Mouse (Mus musculus) gastrocnemius, adult 2 months (tissue): Measurements from ENCODE around the gene Maml3. TPM values are rescaled to one million over a fixed set of nuclear protein-coding genes. Genes with fewer than 3 reads are reported as not detected.
A peak's percentile ranks its signal among the peaks of the same experiment; 100 is the strongest.

Source experiments
- DNase-seq: peaks from one replicate; pipeline ENCODE4 v3.0.0; 2022
- H3K27ac ChIP-seq: fragments of 200-600 bp; 2 replicates; pipeline ENCODE4 v1.8.1; 2022; ENCODE audit warnings: mild to moderate bottlenecking
- H3K4me3 ChIP-seq: fragments of 200-600 bp; 2 replicates; pipeline ENCODE4 v1.8.1; 2022; ENCODE audit warnings: mild to moderate bottlenecking, moderate library complexity
- CTCF ChIP-seq: fragments of 200-600 bp; IDR thresholded peaks from 2 replicates; pipeline ENCODE4 v1.8.1; 2022; ENCODE audit warnings: antibody characterized with exemption, mild to moderate bottlenecking, moderate library complexity
- intact Hi-C: fragments of 180-260 bp; cut with DNase I; formaldehyde crosslinking; loops from one replicate; pipeline ENCODE4 v1.15.1; 2025
- total RNA-seq, 2 experiments: library from RNA; stranded (reverse); gene quantifications; 2 replicates each; pipeline ENCODE4 v1.2.3; 2021

Gene Maml3
- total RNA-seq, 2 experiments from 2014 or later = 2.0 to 2.5 TPM

DNA sequence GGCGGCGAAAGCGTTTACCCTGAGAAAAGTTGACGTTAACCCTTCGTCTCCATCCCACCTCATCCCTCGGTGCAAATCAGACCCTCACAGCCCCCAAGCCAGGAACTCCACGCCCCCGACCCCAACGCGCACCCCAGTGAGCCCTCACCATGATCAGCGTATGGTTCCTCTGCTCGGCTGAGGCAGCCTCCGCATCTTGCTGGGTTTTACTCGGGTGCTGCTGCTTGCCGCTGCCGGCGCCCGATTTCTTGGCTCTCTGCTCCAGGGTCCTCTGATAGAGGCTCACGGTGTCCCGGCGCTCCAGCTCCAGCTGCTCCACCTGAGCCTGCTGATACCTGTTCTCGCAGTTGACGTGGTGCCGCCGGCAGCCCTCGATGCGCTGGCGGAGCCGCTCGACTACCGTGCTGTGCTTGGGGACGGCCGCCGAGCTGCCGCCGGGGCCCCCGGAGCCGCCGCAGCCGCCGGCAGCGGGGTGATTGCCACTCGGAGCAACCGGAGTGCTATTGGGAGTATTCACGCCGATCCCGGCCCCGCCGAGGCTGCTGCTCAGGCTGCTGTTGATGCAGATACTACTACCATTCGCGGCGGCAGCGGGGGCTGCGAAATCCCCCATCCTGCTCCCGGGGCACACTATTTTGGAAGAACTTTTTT lies 1.2 kb downstream of the Maml3 start:
- no peak for TF ChIP-seq CTCF
- intact Hi-C loops = loop anchor here (5.0 kb wide), 1 partner anchor 94 kb away; no protein-coding TSS in a partner anchor
- H3K4me3 ChIP-seq = peak overlapping the region; percentile 97
- DNase-seq = peak; percentile 69
- H3K27ac ChIP-seq = peak overlapping the region; percentile 96

DNA sequence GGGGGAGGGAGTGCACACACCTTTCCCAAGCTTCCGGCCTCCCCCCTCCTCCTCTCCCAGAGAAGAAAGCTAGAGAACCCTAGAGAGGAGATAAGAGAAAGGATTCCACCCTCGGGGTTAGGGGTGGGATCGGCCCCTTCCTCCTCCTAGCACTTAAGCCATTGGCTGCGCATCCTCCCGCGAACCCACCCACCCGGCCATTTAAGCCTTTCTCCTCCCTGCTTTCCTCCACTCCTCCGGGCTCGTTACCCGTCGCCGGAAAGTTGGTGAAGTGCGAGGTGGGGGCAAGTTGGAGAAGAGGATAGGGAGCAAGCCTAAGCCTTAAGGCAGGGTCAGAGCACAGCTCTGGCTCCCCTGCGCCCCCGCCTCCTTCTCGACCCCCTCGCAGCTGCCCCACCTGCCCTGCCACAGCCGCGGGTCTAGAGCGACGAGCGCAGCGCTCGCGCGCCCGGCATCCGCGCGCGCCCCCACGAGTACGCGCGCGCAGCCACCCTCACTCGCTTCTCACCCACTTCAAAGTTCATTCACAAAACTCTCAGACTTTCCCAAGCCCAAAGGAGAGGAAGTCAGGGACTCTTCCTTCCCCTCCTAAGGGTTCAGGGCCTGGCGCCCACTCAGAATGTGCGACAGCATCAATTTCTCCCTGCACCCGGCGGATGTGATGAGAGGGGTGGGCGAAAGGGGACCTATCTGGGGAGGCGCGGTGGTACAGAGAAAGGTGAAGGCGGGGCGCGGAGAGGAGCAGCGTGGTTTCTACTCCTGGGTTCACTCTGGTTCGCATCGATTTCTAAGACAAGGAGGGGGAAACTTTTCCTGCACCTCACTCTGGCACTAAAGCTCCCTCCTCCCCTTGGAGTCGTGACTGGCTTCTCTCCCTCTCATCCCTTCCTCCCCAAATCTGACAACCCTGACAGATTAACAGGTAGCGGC lies 2.0 kb downstream of the Maml3 start:
- Histone ChIP-seq H3K27ac (peak overlapping the region; percentile 96), H3K4me3 (peak overlapping the region; percentile 97)
- peak; percentile 82 for DNase-seq
- no peak for TF ChIP-seq CTCF
- intact Hi-C loops = loop anchor here (1.0 to 5.0 kb wide), 2 partner anchors 56 to 94 kb away; no protein-coding TSS in a partner anchor

DNA sequence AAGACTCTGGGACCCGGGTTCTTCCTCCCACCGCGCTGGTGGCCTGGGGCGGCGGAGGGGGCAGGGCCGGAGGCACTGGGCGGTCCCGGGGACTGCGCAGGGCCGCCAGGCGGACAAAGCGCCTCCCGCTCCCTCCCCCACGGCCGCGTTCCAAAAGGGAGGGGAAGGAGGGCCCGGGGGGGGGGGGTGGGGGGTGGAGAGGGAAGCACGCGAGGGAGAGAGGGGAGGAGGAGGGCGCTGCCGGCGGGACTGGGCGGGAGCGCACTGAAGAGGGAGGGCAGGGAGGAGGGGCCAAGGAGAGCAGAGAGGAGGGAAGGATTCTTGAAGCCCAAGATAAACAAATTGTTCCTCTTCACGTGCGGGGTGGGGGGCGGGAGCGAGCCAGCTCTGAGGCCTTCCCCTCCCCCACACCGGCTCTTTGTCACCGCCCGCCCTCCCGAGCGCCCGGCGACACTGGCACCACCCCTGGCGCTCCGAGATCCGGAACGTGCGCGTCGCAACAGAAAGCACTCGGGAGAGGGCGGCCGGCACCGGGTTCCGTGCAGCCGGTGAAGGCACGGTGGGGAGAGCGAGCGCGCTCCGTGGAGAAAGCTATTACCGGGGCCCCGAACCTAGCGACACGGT lies 2.8 kb downstream of the Maml3 start:
- TF ChIP-seq CTCF = peak; percentile 27; the same call in 1 of the 2 replicates
- peak; percentile 96 for DNase-seq
- peak overlapping the region; percentile 97 for H3K4me3 ChIP-seq
- H3K27ac ChIP-seq = peak overlapping the region; percentile 96
- intact Hi-C loops = loop anchor here (1.0 to 5.0 kb wide), 2 partner anchors 55 to 95 kb away; no protein-coding TSS in a partner anchor

DNA sequence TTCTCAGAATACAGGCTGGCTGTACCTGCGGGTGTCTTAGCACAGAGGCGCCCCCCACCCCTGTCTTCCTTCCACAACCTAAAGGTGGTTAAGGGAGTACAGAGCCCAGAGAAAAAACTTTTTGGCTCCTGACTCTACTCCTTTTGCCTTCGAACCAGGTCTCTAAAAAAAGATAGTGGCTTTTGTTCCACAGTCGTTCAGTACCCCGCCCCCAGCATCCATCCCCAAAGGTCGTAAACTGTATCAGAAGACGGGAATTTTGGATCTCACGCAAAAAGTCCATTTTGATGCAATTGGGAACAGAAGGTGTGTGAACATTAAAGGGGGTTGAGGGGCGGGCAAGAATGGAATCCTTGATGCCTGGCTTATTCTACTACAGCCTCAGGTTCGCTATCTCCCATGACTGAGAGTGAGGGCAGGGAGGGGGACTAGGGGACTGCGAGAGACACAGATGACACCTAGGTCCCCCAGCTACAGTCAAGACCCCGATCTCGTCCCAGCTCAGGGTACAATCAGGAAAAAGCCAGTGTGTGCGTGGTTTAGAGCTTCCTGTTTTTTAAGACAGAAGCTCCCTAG lies 3.4 kb downstream of the Maml3 start:
- no peak for DNase-seq
- Histone ChIP-seq H3K27ac (peak overlapping the region; percentile 96), H3K4me3 (peak overlapping the region; percentile 97)
- intact Hi-C loops = loop anchor here (5.0 kb wide), 1 partner anchor 96 kb away; no protein-coding TSS in a partner anchor
- TF ChIP-seq CTCF = no peak

DNA sequence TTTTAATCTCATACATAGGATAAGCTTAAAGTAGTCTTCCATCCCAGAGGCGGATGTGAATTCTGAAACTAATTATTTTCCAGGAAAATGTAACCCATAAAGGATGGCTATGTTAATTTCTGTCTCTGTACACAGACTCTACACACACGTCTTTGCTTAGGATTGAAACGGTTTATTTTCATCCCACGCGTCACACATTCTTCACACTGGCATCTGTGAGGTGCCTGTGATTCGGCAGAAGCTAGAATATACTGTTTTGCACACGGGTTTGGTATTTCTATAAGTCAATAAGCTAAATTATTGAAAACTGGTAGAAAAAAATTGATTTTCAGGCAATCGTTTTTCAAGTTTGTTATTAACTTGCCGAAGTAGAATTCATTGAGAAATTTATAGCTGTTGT lies 4.0 kb downstream of the Maml3 start:
- no peak for DNase-seq
- intact Hi-C loops = loop anchor here (5.0 kb wide), 1 partner anchor 96 kb away; no protein-coding TSS in a partner anchor
- H3K27ac ChIP-seq = peak overlapping the region; percentile 96
- no peak for TF ChIP-seq CTCF
- H3K4me3 ChIP-seq = peak overlapping the region; percentile 97

DNA sequence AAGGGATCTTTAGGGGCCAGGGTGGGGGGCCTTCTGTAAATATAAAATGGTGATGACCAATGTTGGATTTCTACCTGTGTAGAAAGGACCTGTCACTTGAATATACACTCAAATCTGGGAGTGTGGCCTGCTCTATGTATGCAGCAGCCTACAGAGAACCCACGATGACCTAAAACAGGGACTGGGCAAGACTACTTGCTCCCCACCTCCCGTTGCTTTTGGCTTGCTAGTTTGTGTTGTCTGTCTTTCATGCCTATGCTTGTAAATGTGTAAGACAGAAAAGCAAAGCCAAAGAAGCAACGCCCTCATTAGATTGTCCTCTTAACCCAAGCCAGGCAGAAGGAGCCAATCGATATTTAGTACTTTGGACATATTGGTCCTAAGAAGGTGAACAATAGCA lies 4.6 kb downstream of the Maml3 start:
- no peak overlapping the region for H3K27ac ChIP-seq
- TF ChIP-seq CTCF = no peak
- no peak for DNase-seq
- intact Hi-C loops = loop anchor here (5.0 kb wide), 1 partner anchor 97 kb away; no protein-coding TSS in a partner anchor
- no peak overlapping the region for H3K4me3 ChIP-seq

DNA sequence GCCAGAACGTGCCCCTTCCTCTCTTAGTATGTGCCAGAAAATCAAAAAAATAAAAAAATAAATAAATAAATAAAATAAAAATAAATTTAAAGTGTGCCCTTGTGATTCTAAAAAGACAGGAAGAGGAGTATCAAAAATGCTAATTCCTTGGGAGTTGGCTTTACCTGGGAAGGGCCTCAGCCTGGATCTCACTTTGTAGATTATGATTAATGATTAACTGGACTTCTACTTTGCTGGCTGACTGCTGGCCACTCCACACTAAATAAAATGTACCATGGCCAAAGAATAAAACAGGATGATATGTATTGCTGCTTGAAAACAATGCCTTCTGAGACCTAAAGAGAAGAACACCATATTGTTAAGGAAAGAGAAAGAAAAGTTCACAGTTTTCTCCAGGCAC lies 5.6 kb downstream of the Maml3 start:
- no peak overlapping the region for H3K27ac ChIP-seq
- TF ChIP-seq CTCF = no peak
- DNase-seq = no peak
- no peak overlapping the region for H3K4me3 ChIP-seq
- intact Hi-C loops = no loop called here

DNA sequence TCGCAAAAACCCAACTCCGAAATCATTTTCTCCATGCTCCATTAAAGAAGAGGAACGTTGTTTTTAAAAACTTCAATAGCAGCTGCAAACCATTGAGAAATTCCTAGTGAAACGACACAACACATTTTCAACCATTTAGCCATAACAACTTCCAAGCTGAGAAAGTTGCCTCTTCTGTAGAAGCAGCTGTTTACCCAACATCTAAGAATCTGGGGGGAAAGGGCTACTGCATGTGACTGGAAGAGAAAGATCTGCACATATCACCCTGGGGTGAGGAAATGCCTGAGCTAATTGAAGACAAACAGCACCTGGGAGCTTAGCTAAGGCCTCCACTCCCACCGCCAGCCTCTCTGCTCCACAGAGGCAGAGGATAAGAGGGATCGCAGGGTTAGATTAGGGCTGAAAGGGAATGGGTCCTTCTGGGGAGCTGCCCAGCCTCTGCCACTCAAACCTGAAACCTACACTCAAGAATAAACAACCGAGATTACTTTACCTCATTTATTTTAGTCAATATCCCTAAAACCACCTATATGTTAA lies 13.5 kb downstream of the Maml3 start:
- intact Hi-C loops = no loop called here
- H3K27ac ChIP-seq = peak overlapping the region; percentile 40; the same call in 1 of the 2 replicates
- DNase-seq = no peak
- no peak overlapping the region for H3K4me3 ChIP-seq
- no peak for TF ChIP-seq CTCF

DNA sequence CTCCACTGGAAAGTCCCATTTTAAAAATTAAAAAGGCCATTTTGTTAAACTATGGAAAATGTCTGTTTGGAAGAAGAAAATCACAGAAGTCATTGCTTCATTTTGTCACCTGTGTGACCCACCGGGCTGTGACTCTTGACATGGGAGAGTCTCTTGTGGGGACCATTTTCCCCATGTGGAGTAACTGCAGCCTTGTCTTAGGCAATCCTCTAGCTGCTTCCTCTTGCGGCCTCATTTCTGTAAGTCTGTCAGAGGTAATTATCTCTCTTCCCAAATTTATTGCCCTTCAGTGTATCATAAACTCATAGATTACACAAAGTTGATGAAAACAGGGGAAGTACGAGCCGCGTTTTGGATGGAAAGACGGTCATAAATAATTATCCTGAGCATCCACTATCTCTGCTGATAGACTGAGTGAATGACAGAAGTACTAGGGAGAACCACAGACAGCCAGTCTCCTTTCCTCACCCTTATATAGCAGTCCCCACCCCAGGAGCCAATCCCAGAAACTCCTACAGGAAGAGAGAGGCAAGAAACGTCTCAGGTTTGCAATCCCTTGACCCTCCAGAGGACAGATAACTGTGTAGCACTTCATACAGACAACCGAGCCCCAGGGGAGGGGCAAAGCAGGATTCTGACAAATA lies 14.5 kb downstream of the Maml3 start:
- intact Hi-C loops = no loop called here
- DNase-seq = no peak
- H3K4me3 ChIP-seq = no peak overlapping the region
- no peak for TF ChIP-seq CTCF
- H3K27ac ChIP-seq = 0 out of 2 replicates have a peak overlapping the region, but pooled peaks have one; percentile 40

DNA sequence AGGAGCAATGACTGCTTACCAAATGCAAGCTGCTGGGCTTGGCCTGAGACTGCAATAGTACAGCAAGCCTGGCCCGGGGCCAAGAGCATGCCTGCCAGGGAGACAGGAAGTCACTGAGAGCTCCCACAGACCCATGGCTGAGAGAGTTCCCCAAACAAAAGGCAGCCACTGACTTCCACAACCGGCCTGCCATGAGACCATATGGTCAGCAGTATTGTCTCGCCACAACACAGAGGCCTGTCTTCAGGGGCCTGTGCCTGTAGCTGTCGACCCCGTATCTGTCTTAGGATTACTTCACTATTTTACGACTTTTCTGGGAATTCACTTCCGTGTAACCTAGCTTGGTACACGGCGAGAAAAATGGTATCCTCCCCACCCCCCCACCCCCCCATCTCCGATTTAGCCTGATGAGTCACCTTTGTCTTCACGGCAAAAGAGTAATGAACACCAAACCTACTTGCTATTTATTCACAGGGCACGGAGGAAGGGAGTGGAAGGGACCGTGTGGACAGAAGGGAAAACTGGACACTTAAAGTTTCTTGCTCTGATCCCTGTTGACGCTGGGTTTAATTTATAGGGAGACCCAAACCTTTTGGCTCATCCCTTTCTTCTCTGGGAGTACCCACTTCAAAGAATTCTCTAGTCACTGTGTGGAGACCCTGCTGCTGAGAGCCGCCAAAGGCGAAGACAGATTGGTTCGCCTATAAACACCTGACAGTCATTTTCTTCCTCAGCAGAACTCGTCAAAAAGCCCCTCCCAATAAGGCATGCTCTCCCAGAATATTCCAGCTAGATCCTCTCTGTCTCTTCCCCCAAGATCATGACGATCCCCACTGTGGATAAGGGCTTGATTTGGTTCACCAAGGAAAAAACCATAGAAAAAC lies 16.2 kb downstream of the Maml3 start:
- no peak for TF ChIP-seq CTCF
- peak overlapping the region; percentile 67 for H3K4me3 ChIP-seq
- intact Hi-C loops = no loop called here
- H3K27ac ChIP-seq = peak overlapping the region; percentile 83
- peak; percentile 96 for DNase-seq
